Mouse (Mus musculus) megakaryocyte, embryonic 14.5 days (primary cell): ENCODE results near the gene Cyb5r3.

Experiments used
- FLI1 ChIP-seq: IDR thresholded peaks from 2 replicates; pipeline ENCODE4 v1.6.1; 2012; ENCODE audit warnings: low read length, inconsistent platforms, mixed read lengths
- GATA1 ChIP-seq: IDR thresholded peaks from 3 replicates; pipeline ENCODE4 v1.6.1; 2012; ENCODE audit warnings: mixed read lengths, low read length, inconsistent platforms, borderline replicate concordance

GRCm38 (mm10) chr15:83158587-83159160 is 13.7 kb downstream of the Cyb5r3 start:
- no peak for TF ChIP-seq GATA1
- TF ChIP-seq FLI1: no peak
